Mouse (Mus musculus): Measurements from ENCODE around the gene Mast4. TPM values are rescaled to one million over a fixed set of nuclear protein-coding genes. Genes with fewer than 3 reads are reported as not detected.

Mast4 gene
- total RNA-seq, 2 experiments from 2014 or later: 50.5 to 54.6 TPM

GRCm38 (mm10) chr13:102899253-102900082 lies 434.8 kb downstream of the Mast4 start:
- DNase-seq (ENCODE audit: extremely low spot score in 1 of 2, low spot score in 1 of 2): no peak

- DNase-seq (ENCODE audit: extremely low spot score in 1 of 2, low spot score in 1 of 2): no peak
These were observed 435.7 kb downstream of the Mast4 start for GRCm38 (mm10) chr13:102898374-102899131.

- no peak for DNase-seq (ENCODE audit: extremely low spot score in 1 of 2, low spot score in 1 of 2)
These were observed 438.0 kb downstream of the Mast4 start for GRCm38 (mm10) chr13:102896322-102896721.

GRCm38 (mm10) chr13:102895894-102896293 lies 438.4 kb downstream of the Mast4 start:
- DNase-seq (ENCODE audit: extremely low spot score in 1 of 2, low spot score in 1 of 2): no peak

GRCm38 (mm10) chr13:102894287-102895234 lies 439.7 kb downstream of the Mast4 start:
- no peak for DNase-seq (ENCODE audit: extremely low spot score in 1 of 2, low spot score in 1 of 2)

GRCm38 (mm10) chr13:102892783-102893182 lies 441.5 kb downstream of the Mast4 start:
- DNase-seq (ENCODE audit: extremely low spot score in 1 of 2, low spot score in 1 of 2): no peak

GRCm38 (mm10) chr13:102889989-102890388 lies 444.3 kb downstream of the Mast4 start:
- no peak for DNase-seq (ENCODE audit: extremely low spot score in 1 of 2, low spot score in 1 of 2)

- DNase-seq (ENCODE audit: extremely low spot score in 1 of 2, low spot score in 1 of 2): no peak
These were observed 444.8 kb downstream of the Mast4 start for GRCm38 (mm10) chr13:102889537-102889936.

- no peak for DNase-seq (ENCODE audit: extremely low spot score in 1 of 2, low spot score in 1 of 2)
These were observed 445.3 kb downstream of the Mast4 start for GRCm38 (mm10) chr13:102888895-102889490.

GRCm38 (mm10) chr13:102888211-102888610 lies 446.1 kb downstream of the Mast4 start:
- DNase-seq (ENCODE audit: extremely low spot score in 1 of 2, low spot score in 1 of 2): no peak

- DNase-seq (ENCODE audit: extremely low spot score in 1 of 2, low spot score in 1 of 2): no peak
These were observed 446.8 kb downstream of the Mast4 start for GRCm38 (mm10) chr13:102887534-102887933.

- no peak for DNase-seq (ENCODE audit: extremely low spot score in 1 of 2, low spot score in 1 of 2)
These were observed 447.5 kb downstream of the Mast4 start for GRCm38 (mm10) chr13:102886788-102887187.

- DNase-seq (ENCODE audit: extremely low spot score in 1 of 2, low spot score in 1 of 2): no peak
These were observed 448.1 kb downstream of the Mast4 start for GRCm38 (mm10) chr13:102886147-102886546.

- DNase-seq (ENCODE audit: extremely low spot score in 1 of 2, low spot score in 1 of 2): no peak
These were observed 453.8 kb downstream of the Mast4 start for GRCm38 (mm10) chr13:102880381-102881076.

- no peak for DNase-seq (ENCODE audit: extremely low spot score in 1 of 2, low spot score in 1 of 2)
These were observed 455.7 kb downstream of the Mast4 start for GRCm38 (mm10) chr13:102878631-102879030.

GRCm38 (mm10) chr13:102877766-102878325 lies 456.5 kb downstream of the Mast4 start:
- DNase-seq (ENCODE audit: extremely low spot score in 1 of 2, low spot score in 1 of 2): no peak

GRCm38 (mm10) chr13:102877154-102877553 lies 457.1 kb downstream of the Mast4 start:
- DNase-seq (ENCODE audit: extremely low spot score in 1 of 2, low spot score in 1 of 2): no peak

- no peak for DNase-seq (ENCODE audit: extremely low spot score in 1 of 2, low spot score in 1 of 2)
These were observed 458.8 kb downstream of the Mast4 start for GRCm38 (mm10) chr13:102875520-102875919.

GRCm38 (mm10) chr13:102875144-102875476 lies 459.2 kb downstream of the Mast4 start:
- no peak for DNase-seq (ENCODE audit: extremely low spot score in 1 of 2, low spot score in 1 of 2)
